Mouse (Mus musculus) heart, adult 9 months (tissue): ENCODE measurements around the gene Ptprk.
A peak's percentile ranks its signal among the peaks of the same experiment; 100 is the strongest.

Experiments
- DNase-seq, 2 experiments: peaks; one replicate each; pipeline ENCODE4 v3.0.0; 2022; ENCODE audit warnings: low spot score in 2 of 2

The Ptprk gene

GRCm38 (mm10) chr10:28408980-28409379 lies 334.4 kb downstream of the Ptprk start:
- DNase-seq = no peak

GRCm38 (mm10) chr10:28414823-28415222 lies 340.2 kb downstream of the Ptprk start:
- no peak for DNase-seq

GRCm38 (mm10) chr10:28422622-28423021 lies 348.0 kb downstream of the Ptprk start:
- no peak for DNase-seq

GRCm38 (mm10) chr10:28425371-28425770 lies 350.8 kb downstream of the Ptprk start:
- DNase-seq = peak in 1 of 2 experiments; percentile 3

- no peak for DNase-seq
These were observed 361.5 kb downstream of the Ptprk start for GRCm38 (mm10) chr10:28436084-28436483.

GRCm38 (mm10) chr10:28449853-28450252 lies 375.2 kb downstream of the Ptprk start:
- no peak for DNase-seq

GRCm38 (mm10) chr10:28450642-28451041 lies 376.0 kb downstream of the Ptprk start:
- no peak for DNase-seq

- DNase-seq = no peak
These were observed 383.4 kb downstream of the Ptprk start for GRCm38 (mm10) chr10:28458027-28458426.

- DNase-seq = no peak
These were observed 385.3 kb downstream of the Ptprk start for GRCm38 (mm10) chr10:28459963-28460362.

GRCm38 (mm10) chr10:28463706-28464105 lies 389.1 kb downstream of the Ptprk start:
- DNase-seq = no peak

GRCm38 (mm10) chr10:28464766-28465548 lies 390.3 kb downstream of the Ptprk start:
- no peak for DNase-seq

- peak in 1 of 2 experiments; percentile 19 for DNase-seq
These were observed 411.0 kb downstream of the Ptprk start for GRCm38 (mm10) chr10:28485574-28485973.

GRCm38 (mm10) chr10:28491006-28491405 lies 416.4 kb downstream of the Ptprk start:
- no peak for DNase-seq

GRCm38 (mm10) chr10:28492206-28492605 lies 417.6 kb downstream of the Ptprk start:
- DNase-seq = peak; percentile 17 to 26

- DNase-seq = no peak
These were observed 418.2 kb downstream of the Ptprk start for GRCm38 (mm10) chr10:28492870-28493269.

- no peak for DNase-seq
These were observed 418.7 kb downstream of the Ptprk start for GRCm38 (mm10) chr10:28493271-28493861.

- DNase-seq = no peak
These were observed 423.2 kb downstream of the Ptprk start for GRCm38 (mm10) chr10:28497791-28498190.

- no peak for DNase-seq
These were observed 423.9 kb downstream of the Ptprk start for GRCm38 (mm10) chr10:28498504-28498903.

- DNase-seq = no peak
These were observed 439.0 kb downstream of the Ptprk start for GRCm38 (mm10) chr10:28513601-28514000.

GRCm38 (mm10) chr10:28516147-28516546 lies 441.5 kb downstream of the Ptprk start:
- DNase-seq = no peak

- no peak for DNase-seq
These were observed 443.7 kb downstream of the Ptprk start for GRCm38 (mm10) chr10:28518297-28518696.

GRCm38 (mm10) chr10:28519861-28520260 lies 445.2 kb downstream of the Ptprk start:
- DNase-seq = no peak
